Mouse (Mus musculus) left cerebral cortex, adult 2 months (tissue): ENCODE results near the gene Gm8232. TPM values are rescaled to one million over a fixed set of nuclear protein-coding genes. Genes with fewer than 3 reads are reported as not detected.
"Not testable (repeated sequence)": the region's sequence is repeated elsewhere in the genome, so short reads cannot be mapped to it uniquely, and the experiment has no call there.

Experiments
- DNase-seq, 2 experiments: peaks; one replicate each; pipeline ENCODE4 v3.0.0; 2021 to 2022; ENCODE audit warnings: low spot score in 2 of 2, mixed read lengths in 1 of 2; ENCODE audit errors: extremely low spot score in 1 of 2
- H3K27ac ChIP-seq: fragments of 200-600 bp; 2 replicates; pipeline ENCODE4 v1.8.1; 2022
- H3K4me3 ChIP-seq: fragments of 200-600 bp; 2 replicates; pipeline ENCODE4 v1.8.1; 2022
- intact Hi-C: fragments of 180-260 bp; cut with DNase I; formaldehyde crosslinking; loops from one replicate; pipeline ENCODE4 v1.15.1; 2025
- long read RNA-seq, 2 experiments: library from polyadenylated mRNA; stranded (forward); transcript quantifications; one replicate each; pipeline ENCODE4 v2.0.0; 2021; ENCODE audit warnings: borderline mapping rate in 2 of 2
- total RNA-seq, 2 experiments: library from RNA; stranded (reverse); gene quantifications; 2 replicates each; pipeline ENCODE4 v1.2.3; 2021

Gm8232 gene
- total RNA-seq = not detected
- long read RNA-seq, experiment 1 = 0 reads
- long read RNA-seq, experiment 2 = 0 reads

- H3K4me3 ChIP-seq, intact Hi-C loops, DNase-seq, H3K27ac ChIP-seq: not testable (repeated sequence)
These were observed at the start of gene Gm8232 for GRCm38 (mm10) chr14:44433335-44433734. Gm8232 (plus strand) TSS chr14:44433635.

- intact Hi-C loops, H3K4me3 ChIP-seq, DNase-seq, H3K27ac ChIP-seq: not testable (repeated sequence)
These were observed 49.2 kb upstream of the Gm8232 start for GRCm38 (mm10) chr14:44384233-44384632.

DNA sequence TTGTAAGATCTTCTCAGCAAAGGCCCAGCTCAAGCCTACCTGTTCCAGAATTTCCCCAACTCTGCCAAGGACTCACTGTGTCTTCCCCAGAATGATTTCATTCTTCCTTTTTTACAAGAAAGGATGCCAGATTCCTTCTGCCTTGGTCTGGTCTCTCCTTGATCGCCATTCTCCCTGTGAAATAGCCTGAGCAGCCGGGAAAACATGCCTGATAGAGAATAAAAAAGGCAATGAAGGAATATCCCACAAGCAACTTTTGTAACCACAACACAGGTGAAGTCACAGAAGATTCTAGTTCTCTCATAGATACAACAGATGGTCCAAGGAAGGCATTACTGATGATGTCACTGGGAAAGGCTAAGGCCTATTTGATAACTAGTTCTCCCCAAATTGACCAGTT, 22.8 kb upstream of the Gm8232 start, which contains the start of gene Gm3371:
Gm3371 (minus strand) TSS at position 101 of the 400 bp plus-strand sequence.
- DNase-seq, H3K4me3 ChIP-seq, intact Hi-C loops, H3K27ac ChIP-seq: not testable (repeated sequence)

Other genes with a start within 250 kb of the Gm8232 start
- not detected for gene Gm8212, start 236.0 kb upstream of the Gm8232 start, total RNA-seq
- gene 4930503E14Rik, start 220.4 kb upstream of the Gm8232 start, total RNA-seq = under 1 TPM; 0.30 to 0.57 TPM
- gene Gm8220, start 148.1 kb upstream of the Gm8232 start, total RNA-seq = not detected
- gene Gm5930, start 95.1 kb upstream of the Gm8232 start, total RNA-seq = not detected
- gene Gm8229, start 68.3 kb upstream of the Gm8232 start, total RNA-seq = not detected
- gene Gm3371, start 22.9 kb upstream of the Gm8232 start, total RNA-seq = not detected
- gene BC061237, start 58.8 kb downstream of the Gm8232 start, total RNA-seq = not detected
- gene Gm17093, start 84.6 kb downstream of the Gm8232 start, total RNA-seq = not detected
- gene Gm8247, start 149.5 kb downstream of the Gm8232 start, total RNA-seq = not detected
- not detected for gene Gm5624, start 194.3 kb downstream of the Gm8232 start, total RNA-seq